Comparison of ENCODE assay signal across 8 mouse cellular contexts in genomic region chr17:44737275-44738120, GRCm38 (mm10). TPM values are rescaled to one million over a fixed set of nuclear protein-coding genes. Genes with fewer than 3 reads are reported as not detected.
DNase-seq lines count a peak whose midpoint lies in the region; ATAC-seq lines count a peak whose summit lies in the region.

No protein-coding gene starts in this region.

- peak overlapping the region; percentile 25 for H3K4me3 ChIP-seq in liver, embryonic 15.5 days (replicated peaks)

- no peak overlapping the region for H3K27ac ChIP-seq in liver, embryonic 15.5 days (replicated peaks)

- no peak for ATAC-seq in liver, embryonic 15.5 days (ENCODE audit: insufficient read depth)

- H3K9ac ChIP-seq in liver, embryonic 15.5 days, result no peak overlapping the region

- H3K4me2 ChIP-seq in liver, embryonic 15.5 days, result peak overlapping the region; percentile 35

- peak; percentile 29 for DNase-seq in kidney, adult 18-20 months
- no peak for DNase-seq in kidney, postnatal 14 days
- DNase-seq in CD4-positive, CD25-positive, alpha-beta regulatory T cell, adult 2 months (ENCODE audit: low read depth, low spot score), result peak; percentile 62
- DNase-seq in embryo, embryonic 10 days (ENCODE audit: low spot score), result peak; percentile 44
- DNase-seq in heart, postnatal 36 days, result peak; percentile 15 to 21
- DNase-seq in thymus, postnatal 14 days, result peak; percentile 41
- DNase-seq in right cerebral cortex, postnatal 10 days (ENCODE audit: low spot score in 2 of 2), result no peak

- no peaks in the 10 kb centered on the region for H3K9me3 ChIP-seq in liver, embryonic 15.5 days (replicated peaks)

- 2% methylated on average over 33 of the region's 33 CpGs for WGBS in liver, embryonic 15.5 days (ENCODE audit: insufficient replicate concordance)

- peaks cover 25% of the 10 kb centered on the region for H3K4me1 ChIP-seq in liver, embryonic 15.5 days (replicated peaks)

- intact Hi-C loops in heart, postnatal 36 days (cut with DNase I), result loop anchor here (5.0 to 10.0 kb wide), 3 partner anchors 280 to 637 kb away; no protein-coding TSS in a partner anchor

- H3K27me3 ChIP-seq in liver, embryonic 15.5 days, result peaks cover 79% of the 10 kb centered on the region

- no peaks in the 10 kb centered on the region for H3K36me3 ChIP-seq in liver, embryonic 15.5 days (replicated peaks)

RNA-seq across cellular contexts. Expression of gene Supt3, which starts 39.5 kb away (rescaled TPM):
- 10 to 100 TPM; 14.4 to 15.6 TPM for total RNA-seq in heart, postnatal 36 days (2021)
- polyA plus RNA-seq in liver, embryonic 15.5 days (2015; fragmentation: Nextera tagmentation; extraction: Ambion mirVana), result 6.5 and 6.6 TPM in 2 replicates

Comparison
In these comparisons a context has a peak if more than half of its experiments do, and no peak if none do; other contexts are left out.
1. DNase-seq: peak in kidney, adult 18-20 months (single experiment), CD4-positive, CD25-positive, alpha-beta regulatory T cell, adult 2 months (single experiment), embryo, embryonic 10 days (single experiment), heart, postnatal 36 days (2 of 2) and thymus, postnatal 14 days (single experiment); none in kidney, postnatal 14 days (single experiment) and right cerebral cortex, postnatal 10 days (0 of 2).